Mouse (Mus musculus): ENCODE results near the gene Rnf217. TPM values are rescaled to one million over a fixed set of nuclear protein-coding genes. Genes with fewer than 3 reads are reported as not detected.

Rnf217 gene
- polyA plus RNA-seq (2012; rRNA removed) = 4.3 and 4.6 TPM in 2 replicates

GRCm38 (mm10) chr10:31609066-31609961, at the start of gene Rnf217:
Gene Rnf217 (minus strand): TSS chr10:31609184.
- H3K4me1 ChIP-seq (ENCODE audit: control insufficient read depth, insufficient read depth, low read length) = peaks cover 2% of the 10 kb centered on the region; the same call in 1 of the 2 replicates
- no peak for TF ChIP-seq CTCF (IDR thresholded peaks at IDR 0.05; ENCODE audit: extremely low read depth, insufficient read depth, low read length)
- TF ChIP-seq POLR2A (IDR thresholded peaks at IDR 0.05; ENCODE audit: extremely low read depth, insufficient read depth, low read length) = peak; percentile 80; the same call in 1 of the 2 replicates
- H3K27ac ChIP-seq (ENCODE audit: insufficient read depth, low read length) = peak within 1 kb of the TSS; percentile 94
- H3K4me3 ChIP-seq (ENCODE audit: insufficient read depth, low read length) = peak within 1 kb of the TSS; percentile 52

GRCm38 (mm10) chr10:31647270-31647669, 38.3 kb upstream of the Rnf217 start:
- Histone ChIP-seq H3K4me3 (ENCODE audit: insufficient read depth, low read length) (no peak overlapping the region), H3K4me1 (ENCODE audit: control insufficient read depth, insufficient read depth, low read length) (no peaks in the 10 kb centered on the region), H3K27ac (ENCODE audit: insufficient read depth, low read length) (no peak overlapping the region)
- TF ChIP-seq CTCF (IDR thresholded peaks at IDR 0.05; ENCODE audit: extremely low read depth, insufficient read depth, low read length) (no peak), POLR2A (IDR thresholded peaks at IDR 0.05; ENCODE audit: extremely low read depth, insufficient read depth, low read length) (no peak)

GRCm38 (mm10) chr10:31646083-31646482, 37.1 kb upstream of the Rnf217 start:
- Histone ChIP-seq H3K27ac (ENCODE audit: insufficient read depth, low read length) (no peak overlapping the region), H3K4me3 (ENCODE audit: insufficient read depth, low read length) (no peak overlapping the region)
- TF ChIP-seq POLR2A (IDR thresholded peaks at IDR 0.05; ENCODE audit: extremely low read depth, insufficient read depth, low read length) = no peak
- TF ChIP-seq CTCF (IDR thresholded peaks at IDR 0.05; ENCODE audit: extremely low read depth, insufficient read depth, low read length) = no peak

GRCm38 (mm10) chr10:31635098-31635497, 26.1 kb upstream of the Rnf217 start:
- Histone ChIP-seq H3K4me3 (ENCODE audit: insufficient read depth, low read length) (no peak overlapping the region), H3K4me1 (ENCODE audit: control insufficient read depth, insufficient read depth, low read length) (no peaks in the 10 kb centered on the region), H3K27ac (ENCODE audit: insufficient read depth, low read length) (no peak overlapping the region)
- TF ChIP-seq CTCF (IDR thresholded peaks at IDR 0.05; ENCODE audit: extremely low read depth, insufficient read depth, low read length) = no peak
- no peak for TF ChIP-seq POLR2A (IDR thresholded peaks at IDR 0.05; ENCODE audit: extremely low read depth, insufficient read depth, low read length)

More at GRCm38 (mm10) chr10:31646083-31646482, 37.1 kb upstream of the Rnf217 start:
- no peaks in the 10 kb centered on the region for H3K4me1 ChIP-seq (ENCODE audit: control insufficient read depth, insufficient read depth, low read length)

- no peaks in the 10 kb centered on the region for H3K4me1 ChIP-seq (ENCODE audit: control insufficient read depth, insufficient read depth, low read length)
- H3K27ac ChIP-seq (ENCODE audit: insufficient read depth, low read length) = no peak overlapping the region
- no peak for TF ChIP-seq CTCF (IDR thresholded peaks at IDR 0.05; ENCODE audit: extremely low read depth, insufficient read depth, low read length)
- no peak for TF ChIP-seq POLR2A (IDR thresholded peaks at IDR 0.05; ENCODE audit: extremely low read depth, insufficient read depth, low read length)
- no peak overlapping the region for H3K4me3 ChIP-seq (ENCODE audit: insufficient read depth, low read length)
Observed at GRCm38 (mm10) chr10:31632005-31632404, 23.0 kb upstream of the Rnf217 start.

GRCm38 (mm10) chr10:31615355-31615754, 6.4 kb upstream of the Rnf217 start:
- Histone ChIP-seq H3K27ac (ENCODE audit: insufficient read depth, low read length) (no peak overlapping the region), H3K4me1 (ENCODE audit: control insufficient read depth, insufficient read depth, low read length) (no peaks in the 10 kb centered on the region), H3K4me3 (ENCODE audit: insufficient read depth, low read length) (no peak overlapping the region)
- no peak for TF ChIP-seq POLR2A (IDR thresholded peaks at IDR 0.05; ENCODE audit: extremely low read depth, insufficient read depth, low read length)
- TF ChIP-seq CTCF (IDR thresholded peaks at IDR 0.05; ENCODE audit: extremely low read depth, insufficient read depth, low read length) = no peak

GRCm38 (mm10) chr10:31614111-31614510, 5.1 kb upstream of the Rnf217 start:
- H3K4me3 ChIP-seq (ENCODE audit: insufficient read depth, low read length) = no peak overlapping the region
- H3K4me1 ChIP-seq (ENCODE audit: control insufficient read depth, insufficient read depth, low read length) = no peaks in the 10 kb centered on the region
- no peak overlapping the region for H3K27ac ChIP-seq (ENCODE audit: insufficient read depth, low read length)
- TF ChIP-seq POLR2A (IDR thresholded peaks at IDR 0.05; ENCODE audit: extremely low read depth, insufficient read depth, low read length) = no peak
- TF ChIP-seq CTCF (IDR thresholded peaks at IDR 0.05; ENCODE audit: extremely low read depth, insufficient read depth, low read length) = no peak

GRCm38 (mm10) chr10:31608441-31609065, 431 bp downstream of the Rnf217 start:
- peak overlapping the region; percentile 94; the same call in 1 of the 2 replicates for H3K27ac ChIP-seq (ENCODE audit: insufficient read depth, low read length)
- H3K4me1 ChIP-seq (ENCODE audit: control insufficient read depth, insufficient read depth, low read length) = peaks cover 4% of the 10 kb centered on the region; the same call in 1 of the 2 replicates
- TF ChIP-seq CTCF (IDR thresholded peaks at IDR 0.05; ENCODE audit: extremely low read depth, insufficient read depth, low read length) (no peak), POLR2A (IDR thresholded peaks at IDR 0.05; ENCODE audit: extremely low read depth, insufficient read depth, low read length) (no peak)
- peak overlapping the region; percentile 52 for H3K4me3 ChIP-seq (ENCODE audit: insufficient read depth, low read length)

GRCm38 (mm10) chr10:31606981-31607867, 1.8 kb downstream of the Rnf217 start:
- no peak for TF ChIP-seq CTCF (IDR thresholded peaks at IDR 0.05; ENCODE audit: extremely low read depth, insufficient read depth, low read length)
- TF ChIP-seq POLR2A (IDR thresholded peaks at IDR 0.05; ENCODE audit: extremely low read depth, insufficient read depth, low read length) = no peak

More at GRCm38 (mm10) chr10:31606981-31607867, 1.8 kb downstream of the Rnf217 start:
- Histone ChIP-seq H3K4me3 (ENCODE audit: insufficient read depth, low read length) (peak overlapping the region; percentile 52), H3K27ac (ENCODE audit: insufficient read depth, low read length) (no peak overlapping the region), H3K4me1 (ENCODE audit: control insufficient read depth, insufficient read depth, low read length) (peaks cover 4% of the 10 kb centered on the region; the same call in 1 of the 2 replicates)
